In the genomic region with DNA sequence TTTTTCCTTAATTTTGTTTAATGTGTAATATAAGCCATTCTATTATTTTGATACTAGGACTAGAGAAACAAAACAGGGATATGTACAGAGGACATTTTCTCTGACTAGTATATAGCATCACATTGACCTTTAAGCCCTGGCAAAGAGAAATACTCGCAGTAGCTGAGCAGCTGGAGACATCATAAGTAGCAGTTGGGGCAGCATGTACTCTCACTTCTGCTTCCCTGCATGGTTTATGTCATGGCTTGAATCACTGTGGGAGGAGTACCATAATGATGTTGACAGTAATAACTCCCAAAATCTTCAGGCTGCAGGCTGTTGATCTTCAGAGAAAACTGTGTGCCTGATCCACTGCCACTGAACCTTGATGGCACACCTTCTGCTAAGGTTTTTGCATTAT, we compare ENCODE assay signal across 6 mouse cellular contexts.
DNase-seq lines count a peak whose midpoint lies in the region; ATAC-seq and TF ChIP-seq lines count a peak whose summit lies in the region.
"Not testable (repeated sequence)": the region's sequence is repeated elsewhere in the genome, so short reads cannot be mapped to it uniquely, and the experiment has no call there.

No protein-coding gene starts in this region.

- peak; percentile 30 to 35 for DNase-seq in B cell, adult 2 months
- DNase-seq in forebrain, postnatal 0 days, result not testable (repeated sequence)
- DNase-seq in spleen, adult 2 months (ENCODE audit: low read depth in 1 of 2, low spot score in 2 of 2), result peak in 1 of 2 experiments; percentile 9
- peak; percentile 56 for DNase-seq in splenic B cell, adult 2 months (ENCODE audit: low read depth, low spot score)

- not testable (repeated sequence) for TF ChIP-seq CTCF in bone marrow, adult 2 months (IDR thresholded peaks at IDR 0.05; ENCODE audit: control insufficient read depth, insufficient read depth, low read length); forebrain, postnatal 0 days (IDR thresholded peaks at IDR 0.05; ENCODE audit: low read depth); spleen, adult 2 months (IDR thresholded peaks at IDR 0.05; ENCODE audit: extremely low read depth, insufficient read depth, insufficient read length, insufficient replicate concordance)

- not testable (repeated sequence) for H3K4me2 ChIP-seq in forebrain, postnatal 0 days (ENCODE audit: low read depth)

- H3K4me1 ChIP-seq in bone marrow, adult 2 months (ENCODE audit: control insufficient read depth, insufficient read depth, low read length); forebrain, postnatal 0 days (ENCODE audit: insufficient read depth); spleen, adult 2 months (ENCODE audit: control insufficient read depth, insufficient read depth, insufficient read length): not testable (repeated sequence)

- 0 out of 2 replicates have a peak, but pooled peaks have one; percentile 34 for ATAC-seq in forebrain, postnatal 0 days
- ATAC-seq in neutrophil, adult 5-6 weeks (ENCODE audit: extremely low read depth, insufficient number of reproducible peaks, low FRiP score, poor library complexity, severe bottlenecking), result peak; percentile 82

- H3K4me3 ChIP-seq in bone marrow, adult 2 months (replicated peaks; ENCODE audit: control insufficient read depth, low read depth, low read length); forebrain, postnatal 0 days (ENCODE audit: low read depth, low read length); spleen, adult 2 months (ENCODE audit: extremely low read depth, insufficient read depth, insufficient read length): not testable (repeated sequence)

- H3K9ac ChIP-seq in forebrain, postnatal 0 days, result not testable (repeated sequence)

- 59% methylated on average over 1 of the region's 1 CpGs for WGBS in bone marrow, adult 2 months
- WGBS in forebrain, postnatal 0 days, result 69% methylated on average over 1 of the region's 1 CpGs
- WGBS in spleen, adult 2 months, result 23% methylated on average over 1 of the region's 1 CpGs

- H3K9me3 ChIP-seq in forebrain, postnatal 0 days (ENCODE audit: low read length), result not testable (repeated sequence)

- not testable (repeated sequence) for H3K36me3 ChIP-seq in forebrain, postnatal 0 days (ENCODE audit: insufficient read depth); spleen, adult 2 months (ENCODE audit: control insufficient read depth, insufficient read depth, low read length); splenic B cell, adult 2 months (ENCODE audit: control insufficient read depth, insufficient read depth, low read length, poor library complexity, severe bottlenecking)

- TF ChIP-seq POLR2A in bone marrow, adult 2 months (IDR thresholded peaks at IDR 0.05; ENCODE audit: borderline replicate concordance, control insufficient read depth, low read depth, low read length); spleen, adult 2 months (IDR thresholded peaks at IDR 0.05; ENCODE audit: low read depth, low read length): not testable (repeated sequence)

- H3K27ac ChIP-seq in bone marrow, adult 2 months (ENCODE audit: control insufficient read depth, insufficient read depth, low read depth, low read length, poor library complexity), result peak overlapping the region; percentile 27; the same call in 1 of the 2 replicates
- not testable (repeated sequence) for H3K27ac ChIP-seq in forebrain, postnatal 0 days (ENCODE audit: low read depth, low read length)
- peak overlapping the region; percentile 61 for H3K27ac ChIP-seq in spleen, adult 2 months (ENCODE audit: insufficient read depth, low read length)

- not testable (repeated sequence) for H3K27me3 ChIP-seq in forebrain, postnatal 0 days (ENCODE audit: insufficient read depth, low read length); spleen, adult 2 months (ENCODE audit: control insufficient read depth, insufficient read depth, low read length); splenic B cell, adult 2 months (ENCODE audit: control insufficient read depth, insufficient read depth, low read length, poor library complexity, severe bottlenecking)
